Mouse (Mus musculus) heart, postnatal 0 days (tissue): ENCODE measurements around the gene Lgals1.

Experiments used
- CTCF ChIP-seq: IDR thresholded peaks from 2 replicates; pipeline ENCODE4 v1.5.1; 2016; ENCODE audit warnings: antibody characterized with exemption, control low read depth, low read depth
- EP300 ChIP-seq: IDR thresholded peaks from 2 replicates; pipeline ENCODE4 v1.6.1; 2016; ENCODE audit warnings: antibody characterized with exemption, low read depth

- TF ChIP-seq CTCF (no peak), EP300 (no peak)
These were observed 11.4 kb downstream of the Lgals1 start for GRCm38 (mm10) chr15:78937963-78938362.
